Mouse (Mus musculus) heart, embryonic 12.5 days (tissue): ENCODE measurements around the gene Sfxn5. TPM values are rescaled to one million over a fixed set of nuclear protein-coding genes. Genes with fewer than 3 reads are reported as not detected.

ENCODE experiments used
- ATAC-seq: fragments of 200-750 bp; cut with Nextera tagmentation; 2 replicates; pipeline ENCODE4 v1.8.0; 2017; ENCODE audit warnings: moderate TSS enrichment, moderate library complexity; ENCODE audit not compliant: insufficient number of reproducible peaks, low FRiP score
- H3K27ac ChIP-seq: fragments of 300-500 bp; sonication (generic); 2 replicates; pipeline ENCODE4 v1.5.1; 2016; ENCODE audit warnings: mild to moderate bottlenecking, moderate library complexity; ENCODE audit not compliant: poor library complexity, severe bottlenecking
- H3K27me3 ChIP-seq: fragments of 300-500 bp; sonication (generic); replicated peaks from 2 replicates; pipeline ENCODE4 v1.6.1; 2016; ENCODE audit warnings: mild to moderate bottlenecking, moderate library complexity
- H3K36me3 ChIP-seq: fragments of 300-500 bp; sonication (generic); 2 replicates; pipeline ENCODE4 v1.6.1; 2016; ENCODE audit warnings: mild to moderate bottlenecking, moderate library complexity
- H3K4me1 ChIP-seq: fragments of 300-500 bp; sonication (generic); replicated peaks from 2 replicates; pipeline ENCODE4 v1.6.1; 2016; ENCODE audit warnings: mild to moderate bottlenecking
- H3K4me2 ChIP-seq: fragments of 300-500 bp; sonication (generic); 2 replicates; pipeline ENCODE4 v1.6.1; 2016; ENCODE audit warnings: mild to moderate bottlenecking, moderate library complexity
- H3K4me3 ChIP-seq: fragments of 300-500 bp; sonication (generic); 2 replicates; pipeline ENCODE4 v1.5.1; 2016; ENCODE audit warnings: mild to moderate bottlenecking
- H3K9ac ChIP-seq: fragments of 300-500 bp; sonication (generic); 2 replicates; pipeline ENCODE4 v1.6.1; 2016; ENCODE audit warnings: mild to moderate bottlenecking, moderate library complexity
- H3K9me3 ChIP-seq: fragments of 300-500 bp; sonication (generic); replicated peaks from 2 replicates; pipeline ENCODE4 v1.6.1; 2016; ENCODE audit warnings: mild to moderate bottlenecking, moderate library complexity
- WGBS: fragments of 180-500 bp; shearing (Covaris S2); methylation state at CpG from one replicate; pipeline ENCODE4 v1.1.7; 2016; 5-methylcytosine and 5-hydroxymethylcytosine counted together
- polyA plus RNA-seq: library from polyadenylated mRNA; unstranded; fragments of >200 nt; fragmentation: Nextera tagmentation; extraction: Ambion mirVana; gene quantifications from 2 replicates; pipeline ENCODE4 v1.2.1, GENCODE M21; 2016

Gene Sfxn5
- polyA plus RNA-seq, 1 experiment from 2014 or later, result 3.9 TPM

DNA sequence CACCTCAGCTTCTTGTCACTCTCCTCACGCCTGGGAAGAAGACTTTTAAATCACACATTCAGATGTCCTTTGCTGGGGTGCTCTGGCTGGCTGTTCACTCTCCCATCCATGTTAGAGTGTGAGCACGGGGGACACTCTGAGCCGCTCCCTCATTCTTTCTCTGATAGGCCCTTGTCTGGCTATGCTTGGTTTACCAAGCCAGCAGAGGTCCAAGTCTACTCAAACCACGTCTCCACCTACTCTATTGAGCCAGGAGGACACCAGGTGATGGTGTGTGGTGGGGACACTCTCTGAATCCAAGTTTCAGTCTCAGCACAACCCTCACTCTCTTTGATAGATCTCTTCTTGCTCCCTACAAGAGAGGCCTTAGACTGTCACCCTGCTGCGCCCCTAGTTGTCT, 125.9 kb downstream of the Sfxn5 start:
- peaks cover 13% of the 10 kb centered on the region for H3K4me1 ChIP-seq
- WGBS, result 60% methylated on average over 5 of the region's 5 CpGs
- H3K27ac ChIP-seq, result no peak overlapping the region
- H3K36me3 ChIP-seq, result no peaks in the 10 kb centered on the region
- no peak overlapping the region for H3K4me2 ChIP-seq
- H3K27me3 ChIP-seq, result peaks cover 68% of the 10 kb centered on the region
- no peak overlapping the region for H3K9ac ChIP-seq
- ATAC-seq, result no peak
- no peaks in the 10 kb centered on the region for H3K9me3 ChIP-seq
- no peak overlapping the region for H3K4me3 ChIP-seq

DNA sequence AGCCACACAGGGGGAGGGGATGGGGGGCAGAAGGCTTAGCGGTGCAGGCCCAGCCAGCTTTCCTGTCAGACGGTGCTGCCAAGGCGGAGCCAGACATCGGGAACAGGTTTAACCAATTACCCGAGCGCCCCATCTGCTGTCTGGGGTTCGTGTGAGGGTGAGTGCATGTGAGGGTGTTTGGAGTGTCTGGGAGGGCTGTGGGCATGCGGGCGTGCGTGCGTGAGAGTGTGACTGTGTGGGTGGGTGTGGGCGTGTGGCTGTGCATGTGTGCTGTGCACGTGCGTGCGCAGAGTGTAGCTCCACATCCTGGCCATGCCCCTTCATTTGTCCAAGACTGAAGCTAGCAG, 126.3 kb downstream of the Sfxn5 start:
- no peaks in the 10 kb centered on the region for H3K36me3 ChIP-seq
- no peak overlapping the region for H3K4me3 ChIP-seq
- H3K27ac ChIP-seq, result no peak overlapping the region
- H3K4me1 ChIP-seq, result peaks cover 13% of the 10 kb centered on the region
- peaks cover 72% of the 10 kb centered on the region for H3K27me3 ChIP-seq
- H3K9me3 ChIP-seq, result no peaks in the 10 kb centered on the region
- H3K4me2 ChIP-seq, result no peak overlapping the region
- no peak overlapping the region for H3K9ac ChIP-seq
- 50% methylated on average over 15 of the region's 15 CpGs for WGBS
- ATAC-seq, result no peak

DNA sequence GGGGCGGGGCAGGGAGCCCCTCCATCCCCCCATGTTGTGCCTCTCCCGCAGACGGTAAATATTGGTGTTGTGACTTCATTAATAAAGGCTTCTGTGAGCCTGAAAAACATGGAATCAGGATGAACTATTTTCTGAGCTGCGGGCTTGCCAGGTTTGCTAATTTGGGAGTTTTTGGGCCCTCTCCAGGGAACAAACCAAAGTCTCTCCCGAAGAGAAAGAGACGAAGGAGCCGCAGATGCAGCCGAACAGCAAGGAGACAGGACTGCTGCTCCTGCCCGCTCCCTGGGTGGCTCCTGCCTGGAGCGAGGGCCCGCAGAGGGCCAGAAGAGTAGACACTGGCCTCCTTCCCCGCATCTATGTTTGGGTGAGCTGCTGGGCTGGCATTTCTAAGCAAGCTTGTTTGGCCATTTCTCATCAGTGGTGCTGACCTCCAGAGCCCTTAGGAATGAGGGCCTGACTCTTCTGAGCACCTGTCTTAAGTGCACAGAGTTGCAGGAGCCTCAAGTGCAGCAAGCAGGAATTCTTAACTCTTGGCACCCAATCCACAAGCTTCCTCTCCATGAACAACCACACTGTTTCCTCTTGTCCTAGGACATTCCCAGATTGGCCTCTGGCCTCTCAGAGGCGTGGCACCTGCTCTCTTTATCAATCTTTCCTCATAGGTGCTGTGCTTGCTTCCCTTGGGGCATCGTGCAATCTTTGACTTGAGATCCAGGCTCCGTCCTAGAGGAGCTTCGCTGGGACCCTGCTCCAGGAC, 126.9 kb downstream of the Sfxn5 start:
- no peak overlapping the region for H3K4me3 ChIP-seq
- H3K9me3 ChIP-seq, result no peaks in the 10 kb centered on the region
- H3K9ac ChIP-seq, result no peak overlapping the region
- H3K27ac ChIP-seq, result no peak overlapping the region
- H3K4me2 ChIP-seq, result no peak overlapping the region
- no peak for ATAC-seq
- no peaks in the 10 kb centered on the region for H3K36me3 ChIP-seq
- 26% methylated on average over 16 of the region's 16 CpGs for WGBS
- H3K27me3 ChIP-seq, result peaks cover 77% of the 10 kb centered on the region
- peaks cover 13% of the 10 kb centered on the region for H3K4me1 ChIP-seq

DNA sequence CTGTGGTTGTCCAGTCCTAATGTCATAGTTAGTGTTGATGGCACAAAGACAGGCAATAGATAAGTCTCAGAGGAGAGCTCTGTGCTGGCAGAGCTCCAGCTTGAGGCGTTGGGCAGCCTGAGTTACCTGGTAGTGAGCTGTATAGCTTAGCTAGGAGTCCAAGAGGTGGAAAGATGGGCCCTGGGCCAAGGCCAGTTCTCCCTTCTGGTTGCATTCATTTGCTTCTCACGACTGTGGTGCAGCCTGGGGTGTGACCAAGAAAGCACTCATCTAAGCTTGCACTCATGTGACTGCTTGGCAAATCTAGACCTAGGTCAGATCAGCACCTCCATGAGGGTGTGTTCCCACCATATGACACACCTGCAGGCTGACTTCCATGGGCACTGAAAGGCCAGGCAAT, 135.3 kb downstream of the Sfxn5 start:
- Histone ChIP-seq H3K9me3 (no peaks in the 10 kb centered on the region), H3K4me2 (no peak overlapping the region), H3K36me3 (no peaks in the 10 kb centered on the region), H3K4me1 (0 out of 2 replicates have a peak, but pooled peaks cover 4% of the 10 kb centered on the region), H3K27ac (no peak overlapping the region), H3K9ac (no peak overlapping the region), H3K4me3 (no peak overlapping the region), H3K27me3 (peaks cover 74% of the 10 kb centered on the region)
- 42% methylated on average over 2 of the region's 2 CpGs for WGBS
- ATAC-seq, result 0 out of 2 replicates have a peak, but pooled peaks have one; percentile 48

DNA sequence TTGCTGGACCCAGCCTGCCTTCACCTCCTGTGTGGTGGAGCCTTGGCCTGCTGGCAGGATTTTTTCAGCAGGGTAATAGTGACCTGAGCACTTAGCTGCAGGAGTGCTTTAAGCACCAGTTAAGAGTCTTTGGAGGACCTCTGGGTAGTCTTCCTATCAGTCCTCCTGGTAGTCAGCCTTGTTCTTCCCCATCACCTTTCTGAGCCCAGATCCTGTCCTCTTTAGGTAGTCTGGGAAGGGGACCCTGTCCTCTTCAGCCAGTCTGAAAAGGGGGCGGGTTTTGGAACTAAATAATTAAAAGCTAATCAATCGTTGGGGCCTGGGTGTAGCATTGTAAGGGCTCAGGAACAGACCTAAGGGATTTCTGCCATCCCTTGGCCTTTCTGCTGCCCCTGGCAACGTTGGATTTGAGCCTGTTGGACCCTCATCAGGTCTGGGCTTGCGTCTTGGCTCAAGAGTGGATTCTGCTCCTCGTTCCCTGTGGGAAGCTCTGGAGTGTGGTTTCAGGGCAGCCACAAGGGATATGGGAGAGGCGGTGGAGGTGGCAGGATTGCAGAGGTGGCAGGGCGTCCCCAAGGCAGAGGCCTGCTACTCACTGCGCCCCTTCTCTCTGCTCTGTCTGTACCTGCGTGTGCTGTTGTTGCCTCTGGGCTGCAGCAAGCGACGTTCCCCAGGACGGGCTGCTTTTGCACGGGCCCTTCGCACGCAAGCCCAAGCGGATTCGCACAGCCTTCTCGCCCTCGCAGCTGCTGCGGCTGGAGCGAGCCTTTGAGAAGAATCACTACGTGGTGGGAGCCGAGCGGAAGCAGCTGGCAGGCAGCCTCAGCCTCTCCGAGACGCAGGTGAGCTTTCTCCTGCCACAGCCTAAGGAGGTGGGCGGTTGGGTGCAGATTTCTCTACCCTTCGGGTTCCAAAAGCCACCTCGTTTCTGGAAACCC, 139.6 kb downstream of the Sfxn5 start:
- H3K9me3 ChIP-seq, result no peaks in the 10 kb centered on the region
- H3K27ac ChIP-seq, result no peak overlapping the region
- H3K4me1 ChIP-seq, result peaks cover 15% of the 10 kb centered on the region; the same call in 1 of the 2 replicates
- H3K4me2 ChIP-seq, result peak overlapping the region; percentile 20; the same call in 1 of the 2 replicates
- 8% methylated on average over 29 of the region's 29 CpGs for WGBS
- 0 out of 2 replicates have a peak overlapping the region, but pooled peaks have one; percentile 5 for H3K4me3 ChIP-seq
- H3K27me3 ChIP-seq, result peaks cover 84% of the 10 kb centered on the region
- ATAC-seq, result no peak
- H3K9ac ChIP-seq, result no peak overlapping the region
- no peaks in the 10 kb centered on the region for H3K36me3 ChIP-seq

GRCm38 (mm10) chr6:85191751-85192440, 141.3 kb downstream of the Sfxn5 start:
- Histone ChIP-seq H3K4me3 (no peak overlapping the region), H3K36me3 (no peaks in the 10 kb centered on the region), H3K9me3 (no peaks in the 10 kb centered on the region), H3K4me2 (no peak overlapping the region), H3K9ac (no peak overlapping the region), H3K4me1 (peaks cover 28% of the 10 kb centered on the region), H3K27me3 (peaks cover 94% of the 10 kb centered on the region), H3K27ac (no peak overlapping the region)
- WGBS, result 16% methylated on average over 9 of the region's 9 CpGs
- ATAC-seq, result no peak

- 1% methylated on average over 13 of the region's 13 CpGs for WGBS
These were observed 142.6 kb downstream of the Sfxn5 start for GRCm38 (mm10) chr6:85190671-85191070.

DNA sequence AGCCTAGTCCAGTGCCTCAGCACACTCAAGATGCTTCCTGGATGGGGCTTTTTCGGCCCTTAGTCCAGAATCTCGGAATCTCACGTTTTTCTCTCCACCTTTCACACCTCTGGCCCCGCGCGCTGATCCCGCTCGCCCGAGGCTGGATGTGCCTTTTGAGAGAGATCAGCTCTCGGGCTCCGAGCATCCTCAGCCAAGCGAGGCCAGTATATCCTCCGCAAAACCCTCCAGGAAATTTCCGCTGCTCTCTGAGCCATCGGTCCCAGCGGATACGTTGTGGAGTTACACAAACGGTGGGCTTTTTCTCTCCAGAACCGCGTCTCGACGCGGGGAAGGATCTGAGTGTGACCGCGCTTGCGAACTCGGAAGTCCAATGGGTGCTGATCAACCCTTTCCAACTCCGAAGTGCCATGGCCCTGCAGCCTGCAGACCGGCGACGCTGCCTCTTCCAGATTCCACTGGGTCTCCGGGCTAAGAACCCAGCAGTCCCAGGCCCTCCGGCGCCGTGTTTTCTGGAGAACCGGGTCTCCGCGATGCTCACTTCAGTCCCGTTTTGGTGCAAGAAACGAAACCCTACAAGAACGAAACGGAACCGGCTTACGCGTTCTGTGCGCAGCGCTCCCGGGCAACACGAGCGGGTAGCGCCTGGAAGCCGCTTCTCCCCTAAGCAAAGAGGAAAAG, 143.2 kb downstream of the Sfxn5 start:
- Histone ChIP-seq H3K9ac (no peak overlapping the region), H3K36me3 (no peaks in the 10 kb centered on the region), H3K27ac (no peak overlapping the region), H3K27me3 (peaks cover 95% of the 10 kb centered on the region), H3K4me2 (peak overlapping the region; percentile 71), H3K4me1 (peaks cover 35% of the 10 kb centered on the region), H3K4me3 (peak overlapping the region; percentile 42), H3K9me3 (no peaks in the 10 kb centered on the region)
- ATAC-seq, result no peak
- WGBS, result under 1% methylated on average over 52 of the region's 52 CpGs

More at GRCm38 (mm10) chr6:85190671-85191070, 142.6 kb downstream of the Sfxn5 start:
- H3K4me2 ChIP-seq, result peak overlapping the region; percentile 71
- no peaks in the 10 kb centered on the region for H3K9me3 ChIP-seq
- H3K36me3 ChIP-seq, result no peaks in the 10 kb centered on the region
- no peak overlapping the region for H3K27ac ChIP-seq
- no peak overlapping the region for H3K9ac ChIP-seq
- peaks cover 35% of the 10 kb centered on the region for H3K4me1 ChIP-seq
- peaks cover 95% of the 10 kb centered on the region for H3K27me3 ChIP-seq
- no peak for ATAC-seq
- H3K4me3 ChIP-seq, result peak overlapping the region; percentile 42

- WGBS, result 9% methylated on average over 14 of the region's 14 CpGs
- Histone ChIP-seq H3K9ac (no peak overlapping the region), H3K4me2 (no peak overlapping the region)
These were observed 143.9 kb downstream of the Sfxn5 start for GRCm38 (mm10) chr6:85189361-85189760.

GRCm38 (mm10) chr6:85188256-85189110, 144.7 kb downstream of the Sfxn5 start:
- Histone ChIP-seq H3K9me3 (no peaks in the 10 kb centered on the region), H3K4me1 (peaks cover 31% of the 10 kb centered on the region), H3K4me2 (peak overlapping the region; percentile 81), H3K27ac (no peak overlapping the region), H3K27me3 (peaks cover 91% of the 10 kb centered on the region), H3K36me3 (no peaks in the 10 kb centered on the region), H3K9ac (no peak overlapping the region), H3K4me3 (peak overlapping the region; percentile 48)
- no peak for ATAC-seq
- 2% methylated on average over 39 of the region's 39 CpGs for WGBS

More at GRCm38 (mm10) chr6:85189361-85189760, 143.9 kb downstream of the Sfxn5 start:
- Histone ChIP-seq H3K4me1 (peaks cover 35% of the 10 kb centered on the region), H3K27me3 (peaks cover 93% of the 10 kb centered on the region), H3K27ac (no peak overlapping the region), H3K36me3 (no peaks in the 10 kb centered on the region), H3K9me3 (no peaks in the 10 kb centered on the region), H3K4me3 (no peak overlapping the region)
- ATAC-seq, result no peak
